Mouse (Mus musculus): Measurements from ENCODE around the gene Ptgfrn. TPM values are rescaled to one million over a fixed set of nuclear protein-coding genes. Genes with fewer than 3 reads are reported as not detected.

Gene Ptgfrn
- polyA plus RNA-seq, 1 experiment, result 62.8 TPM

DNA sequence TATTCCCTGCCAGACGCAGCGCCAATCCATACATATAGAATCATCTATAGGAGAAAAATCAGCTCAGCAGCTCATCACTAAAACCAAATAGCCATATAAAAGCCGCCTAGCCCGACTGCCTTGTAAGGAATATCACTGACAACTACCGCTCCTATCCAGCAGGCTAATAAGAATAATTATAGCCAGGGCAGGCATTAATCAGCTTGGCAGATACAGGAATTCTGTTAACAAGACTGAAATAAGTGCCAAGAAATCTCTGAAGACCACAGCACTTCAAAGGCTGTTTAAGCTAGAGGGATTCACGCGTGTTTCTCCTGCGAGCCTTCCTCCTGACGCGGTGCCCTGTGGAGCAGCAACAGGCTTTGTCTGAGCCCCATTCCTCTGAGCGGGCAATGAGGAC lies 4.6 kb downstream of the Ptgfrn start:
- Histone ChIP-seq H3K36me3 (ENCODE audit: control insufficient read depth, insufficient read depth) (no peaks in the 10 kb centered on the region), H3K4me3 (no peak overlapping the region), H3ac (ENCODE audit: control insufficient read depth, insufficient read length) (no peak overlapping the region), H3K4me2 (ENCODE audit: low read depth) (no peak overlapping the region), H3K27me3 (ENCODE audit: control insufficient read depth, insufficient read depth, insufficient read length) (no peaks in the 10 kb centered on the region), H3K79me2 (ENCODE audit: control insufficient read depth, insufficient read depth) (peaks cover 50% of the 10 kb centered on the region)
- no peak for TF ChIP-seq MYOG (IDR thresholded peaks at IDR 0.05; ENCODE audit: control insufficient read depth in 1 of 3, insufficient read depth in 1 of 3, insufficient read length in 2 of 3, low read depth in 2 of 3)

DNA sequence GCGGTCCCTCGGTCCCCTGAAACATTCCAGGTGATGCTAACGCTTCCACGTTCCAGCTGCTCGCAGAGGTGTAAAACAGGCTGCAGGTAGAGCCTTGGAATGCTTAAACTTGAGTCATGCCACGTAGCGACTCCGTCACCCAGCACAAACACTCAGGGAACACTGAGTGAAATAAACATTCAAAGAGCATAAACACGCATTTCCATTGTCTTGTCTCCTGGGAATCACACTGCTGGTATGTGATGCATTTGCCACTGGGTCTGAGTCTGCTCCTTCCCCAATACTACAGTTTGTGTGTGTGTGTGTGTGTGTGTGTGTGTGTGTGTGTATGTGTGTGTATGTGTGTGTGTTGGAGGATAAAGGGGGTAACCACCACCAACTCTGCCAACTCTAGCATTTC lies 5.2 kb downstream of the Ptgfrn start:
- Histone ChIP-seq H3K79me2 (ENCODE audit: control insufficient read depth, insufficient read depth) (peaks cover 50% of the 10 kb centered on the region), H3K27me3 (ENCODE audit: control insufficient read depth, insufficient read depth, insufficient read length) (no peaks in the 10 kb centered on the region), H3K4me3 (no peak overlapping the region), H3K4me2 (ENCODE audit: low read depth) (no peak overlapping the region), H3K36me3 (ENCODE audit: control insufficient read depth, insufficient read depth) (no peaks in the 10 kb centered on the region), H3ac (ENCODE audit: control insufficient read depth, insufficient read length) (no peak overlapping the region)
- no peak for TF ChIP-seq POLR2AphosphoS2 (IDR thresholded peaks at IDR 0.05; ENCODE audit: insufficient read length, low read depth)
- TF ChIP-seq CEBPB (IDR thresholded peaks at IDR 0.05; ENCODE audit: insufficient read depth, poor library complexity, severe bottlenecking), result no peak
- TF ChIP-seq USF1 (IDR thresholded peaks at IDR 0.05; ENCODE audit: low read depth), result no peak
- no peak for TF ChIP-seq TCF12 (IDR thresholded peaks at IDR 0.05; ENCODE audit: insufficient read depth, poor library complexity, severe bottlenecking)
- no peak for TF ChIP-seq SRF (IDR thresholded peaks at IDR 0.05; ENCODE audit: control insufficient read depth, insufficient read length, low read depth)
- TF ChIP-seq REST (IDR thresholded peaks at IDR 0.05; ENCODE audit: insufficient read depth, insufficient read length), result no peak
- TF ChIP-seq MAX (IDR thresholded peaks at IDR 0.05; ENCODE audit: low read depth), result no peak
- no peak for TF ChIP-seq POLR2A (IDR thresholded peaks at IDR 0.05; ENCODE audit: insufficient read length, low read depth)
- no peak for TF ChIP-seq MYOD1 (IDR thresholded peaks at IDR 0.05; ENCODE audit: control insufficient read depth in 1 of 3, insufficient read length in 2 of 3, low read depth in 2 of 3)
- TF ChIP-seq E2F4 (IDR thresholded peaks at IDR 0.05; ENCODE audit: insufficient read depth), result no peak
- no peak for TF ChIP-seq TCF3 (IDR thresholded peaks at IDR 0.05; ENCODE audit: insufficient read length, low read depth)
- no peak for TF ChIP-seq MYOG (IDR thresholded peaks at IDR 0.05; ENCODE audit: control insufficient read depth in 1 of 3, insufficient read depth in 1 of 3, insufficient read length in 2 of 3, low read depth in 2 of 3)

DNA sequence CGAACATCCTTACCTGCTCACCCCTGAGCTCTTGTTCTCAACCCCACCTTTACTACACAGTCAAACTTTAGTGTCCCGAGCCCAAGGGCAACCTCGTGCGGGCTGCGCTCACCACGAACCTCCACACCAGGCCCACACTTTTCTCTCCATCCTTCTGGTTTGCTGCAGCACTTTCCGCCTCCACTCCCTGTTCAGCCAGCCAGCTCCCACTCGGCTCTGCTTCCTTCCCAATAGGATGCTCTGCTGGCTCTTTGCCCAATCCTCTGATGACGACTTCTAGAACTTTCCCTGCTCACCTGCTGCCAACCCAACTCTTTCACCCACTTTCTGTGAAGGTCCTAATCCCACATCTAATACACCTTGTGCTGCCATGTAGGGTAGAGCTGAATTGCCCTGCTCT lies 6.3 kb downstream of the Ptgfrn start:
- TF ChIP-seq TCF12 (IDR thresholded peaks at IDR 0.05; ENCODE audit: insufficient read depth, poor library complexity, severe bottlenecking), result no peak
- TF ChIP-seq MYOD1 (IDR thresholded peaks at IDR 0.05; ENCODE audit: control insufficient read depth in 1 of 3, insufficient read length in 2 of 3, low read depth in 2 of 3), result no peak
- H3K27me3 ChIP-seq (ENCODE audit: control insufficient read depth, insufficient read depth, insufficient read length), result no peaks in the 10 kb centered on the region
- H3K36me3 ChIP-seq (ENCODE audit: control insufficient read depth, insufficient read depth), result no peaks in the 10 kb centered on the region
- H3ac ChIP-seq (ENCODE audit: control insufficient read depth, insufficient read length), result no peak overlapping the region
- H3K4me3 ChIP-seq, result no peak overlapping the region
- H3K4me2 ChIP-seq (ENCODE audit: low read depth), result no peak overlapping the region
- H3K79me2 ChIP-seq (ENCODE audit: control insufficient read depth, insufficient read depth), result peaks cover 50% of the 10 kb centered on the region

DNA sequence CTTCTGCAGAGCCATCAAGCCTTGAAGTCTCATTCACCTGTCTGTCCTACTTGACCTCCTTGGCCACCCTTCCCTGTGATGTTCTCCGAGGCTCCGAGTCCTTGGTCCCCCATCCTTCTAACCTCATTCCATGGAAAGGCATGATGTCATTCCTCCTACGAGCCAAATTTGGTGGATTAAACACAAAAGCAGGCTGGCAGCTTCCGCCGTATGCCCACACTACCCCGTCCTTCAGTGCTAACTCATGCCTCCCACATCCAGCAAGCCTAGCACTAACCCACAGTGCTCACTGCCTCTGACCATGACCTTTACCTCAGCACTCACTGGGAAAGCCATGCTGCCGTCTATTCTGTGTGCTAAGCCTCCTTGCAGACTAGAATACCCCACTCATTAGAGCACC lies 8.0 kb downstream of the Ptgfrn start:
- TF ChIP-seq MYOG (IDR thresholded peaks at IDR 0.05; ENCODE audit: control insufficient read depth in 1 of 3, insufficient read depth in 1 of 3, insufficient read length in 2 of 3, low read depth in 2 of 3) (no peak), POLR2AphosphoS2 (IDR thresholded peaks at IDR 0.05; ENCODE audit: insufficient read length, low read depth) (no peak), CEBPB (IDR thresholded peaks at IDR 0.05; ENCODE audit: insufficient read depth, poor library complexity, severe bottlenecking) (no peak), USF1 (IDR thresholded peaks at IDR 0.05; ENCODE audit: low read depth) (no peak), TCF12 (IDR thresholded peaks at IDR 0.05; ENCODE audit: insufficient read depth, poor library complexity, severe bottlenecking) (no peak), E2F4 (IDR thresholded peaks at IDR 0.05; ENCODE audit: insufficient read depth) (no peak), TCF3 (IDR thresholded peaks at IDR 0.05; ENCODE audit: insufficient read length, low read depth) (no peak), POLR2A (IDR thresholded peaks at IDR 0.05; ENCODE audit: insufficient read length, low read depth) (no peak), SRF (IDR thresholded peaks at IDR 0.05; ENCODE audit: control insufficient read depth, insufficient read length, low read depth) (no peak), REST (IDR thresholded peaks at IDR 0.05; ENCODE audit: insufficient read depth, insufficient read length) (no peak), MYOD1 (IDR thresholded peaks at IDR 0.05; ENCODE audit: control insufficient read depth in 1 of 3, insufficient read length in 2 of 3, low read depth in 2 of 3) (no peak), MAX (IDR thresholded peaks at IDR 0.05; ENCODE audit: low read depth) (no peak)
- Histone ChIP-seq H3K79me2 (ENCODE audit: control insufficient read depth, insufficient read depth) (peaks cover 40% of the 10 kb centered on the region), H3K36me3 (ENCODE audit: control insufficient read depth, insufficient read depth) (peaks cover 5% of the 10 kb centered on the region)

DNA sequence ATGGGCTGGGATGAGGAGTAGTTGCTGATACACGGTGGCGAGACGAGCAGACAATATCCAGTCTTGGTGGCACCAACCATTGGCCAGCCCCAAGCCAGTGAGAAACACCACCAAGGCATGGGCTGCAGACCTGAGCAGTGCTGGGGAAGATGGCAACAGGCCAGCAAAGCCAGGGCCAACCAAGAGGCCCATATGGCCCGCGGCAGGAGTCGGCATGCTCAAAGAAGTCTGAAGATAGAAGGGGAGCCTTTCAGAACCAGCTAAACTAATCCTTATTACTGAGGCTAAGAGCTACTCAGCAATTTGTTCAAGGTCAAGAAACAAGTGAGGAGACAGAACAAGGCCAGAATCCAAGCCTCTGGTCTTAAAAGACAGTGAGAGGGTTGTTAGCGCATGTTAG lies 8.9 kb downstream of the Ptgfrn start:
- Histone ChIP-seq H3K79me2 (ENCODE audit: control insufficient read depth, insufficient read depth) (peaks cover 39% of the 10 kb centered on the region), H3K27me3 (ENCODE audit: control insufficient read depth, insufficient read depth, insufficient read length) (no peaks in the 10 kb centered on the region), H3ac (ENCODE audit: control insufficient read depth, insufficient read length) (no peak overlapping the region), H3K36me3 (ENCODE audit: control insufficient read depth, insufficient read depth) (peaks cover 5% of the 10 kb centered on the region), H3K4me2 (ENCODE audit: low read depth) (no peak overlapping the region), H3K4me3 (no peak overlapping the region)
- TF ChIP-seq CEBPB (IDR thresholded peaks at IDR 0.05; ENCODE audit: insufficient read depth, poor library complexity, severe bottlenecking) (no peak), REST (IDR thresholded peaks at IDR 0.05; ENCODE audit: insufficient read depth, insufficient read length) (no peak), TCF3 (IDR thresholded peaks at IDR 0.05; ENCODE audit: insufficient read length, low read depth) (no peak), SRF (IDR thresholded peaks at IDR 0.05; ENCODE audit: control insufficient read depth, insufficient read length, low read depth) (no peak), POLR2AphosphoS2 (IDR thresholded peaks at IDR 0.05; ENCODE audit: insufficient read length, low read depth) (no peak), TCF12 (IDR thresholded peaks at IDR 0.05; ENCODE audit: insufficient read depth, poor library complexity, severe bottlenecking) (no peak), MYOG (IDR thresholded peaks at IDR 0.05; ENCODE audit: control insufficient read depth in 1 of 3, insufficient read depth in 1 of 3, insufficient read length in 2 of 3, low read depth in 2 of 3) (no peak), POLR2A (IDR thresholded peaks at IDR 0.05; ENCODE audit: insufficient read length, low read depth) (no peak), USF1 (IDR thresholded peaks at IDR 0.05; ENCODE audit: low read depth) (no peak), MYOD1 (IDR thresholded peaks at IDR 0.05; ENCODE audit: control insufficient read depth in 1 of 3, insufficient read length in 2 of 3, low read depth in 2 of 3) (no peak), E2F4 (IDR thresholded peaks at IDR 0.05; ENCODE audit: insufficient read depth) (no peak), MAX (IDR thresholded peaks at IDR 0.05; ENCODE audit: low read depth) (no peak)

More for the DNA sequence above, 8.0 kb downstream of the Ptgfrn start:
- H3K4me3 ChIP-seq, result no peak overlapping the region
- H3K4me2 ChIP-seq (ENCODE audit: low read depth), result no peak overlapping the region
- H3ac ChIP-seq (ENCODE audit: control insufficient read depth, insufficient read length), result no peak overlapping the region
- H3K27me3 ChIP-seq (ENCODE audit: control insufficient read depth, insufficient read depth, insufficient read length), result no peaks in the 10 kb centered on the region

Measured in myocyte (in vitro differentiated cells).